Mouse (Mus musculus) spleen, embryonic (tissue): Measurements from ENCODE around the gene Fxr2.
"Not testable (repeated sequence)": the region's sequence is repeated elsewhere in the genome, so short reads cannot be mapped to it uniquely, and the experiment has no call there.

ENCODE experiments used
- CTCF ChIA-PET: fragments of 350-600 bp; sonication (Branson Sonifier 250); formaldehyde crosslinking; loops from one replicate; lab custom pipeline; 2022; lab: Charles Lee

The Fxr2 gene

DNA sequence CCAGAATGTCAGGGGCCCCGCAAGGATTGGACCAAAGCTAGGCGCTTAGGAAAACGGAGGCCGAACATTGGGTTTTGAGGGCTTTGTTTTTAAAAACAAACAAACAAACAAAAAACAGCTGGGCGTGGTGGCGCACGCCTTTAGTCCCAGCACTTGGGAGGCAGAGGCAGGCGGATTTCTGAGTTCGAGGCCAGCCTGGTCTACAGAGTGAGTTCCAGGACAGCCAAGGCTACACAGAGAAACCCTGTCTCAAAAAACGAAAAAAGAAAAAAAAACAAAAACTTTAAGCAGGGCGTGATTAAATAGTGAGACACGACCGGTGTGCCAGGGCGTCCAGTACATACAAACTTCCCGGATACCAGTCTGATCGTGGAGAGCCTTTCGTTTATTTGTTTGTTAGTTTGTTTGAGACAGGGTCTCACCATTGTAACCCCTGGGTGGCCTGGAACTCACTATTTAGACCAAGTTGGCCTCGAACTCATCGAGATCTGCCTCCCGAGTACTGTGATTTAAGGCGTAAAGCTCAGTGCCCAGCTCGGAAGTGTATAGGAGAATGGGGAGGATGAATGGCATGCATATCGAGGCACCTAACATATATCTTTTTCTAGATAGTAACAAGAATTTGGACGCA lies 49.5 kb downstream of the Fxr2 start:
- CTCF ChIA-PET, result interaction anchor here (0.5 to 1.0 kb wide), 3 partner anchors 41 to 114 kb away, joined by 3 to 6 read pairs (median 3); no protein-coding TSS in a partner anchor

- CTCF ChIA-PET, result interaction anchor here (0.5 to 1.1 kb wide), 3 partner anchors 41 to 154 kb away, joined by 3 to 6 read pairs (median 3); no protein-coding TSS in a partner anchor
Measured at GRCm38 (mm10) chr11:69682840-69683533, 50.2 kb downstream of the Fxr2 start.

DNA sequence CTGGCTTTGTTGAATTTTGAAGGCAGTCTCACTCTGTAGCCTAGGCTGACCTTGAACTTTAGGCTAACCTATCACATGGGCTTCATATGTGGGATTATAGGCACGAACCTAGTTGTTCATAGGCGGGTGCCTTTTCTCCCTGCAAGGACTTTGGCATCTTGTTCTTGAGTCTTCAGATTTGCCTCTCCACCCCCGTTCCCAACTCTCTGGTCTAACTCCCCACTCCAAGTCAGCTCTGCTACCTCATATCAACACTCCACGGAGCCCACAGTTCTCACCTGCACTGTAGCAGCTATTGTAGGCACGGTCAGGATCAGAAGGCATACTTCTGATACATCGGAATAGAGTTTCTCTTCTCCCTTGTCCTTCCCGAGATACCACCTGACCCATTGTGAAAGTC lies 50.8 kb downstream of the Fxr2 start:
- CTCF ChIA-PET, result interaction anchor here (1.0 to 1.1 kb wide), 2 partner anchors 51 to 153 kb away, joined by 3 read pairs; no protein-coding TSS in a partner anchor

GRCm38 (mm10) chr11:69684128-69684745 lies 51.4 kb downstream of the Fxr2 start:
- CTCF ChIA-PET, result no interaction called here

GRCm38 (mm10) chr11:69684936-69685335 lies 52.1 kb downstream of the Fxr2 start:
- CTCF ChIA-PET, result no interaction called here

DNA sequence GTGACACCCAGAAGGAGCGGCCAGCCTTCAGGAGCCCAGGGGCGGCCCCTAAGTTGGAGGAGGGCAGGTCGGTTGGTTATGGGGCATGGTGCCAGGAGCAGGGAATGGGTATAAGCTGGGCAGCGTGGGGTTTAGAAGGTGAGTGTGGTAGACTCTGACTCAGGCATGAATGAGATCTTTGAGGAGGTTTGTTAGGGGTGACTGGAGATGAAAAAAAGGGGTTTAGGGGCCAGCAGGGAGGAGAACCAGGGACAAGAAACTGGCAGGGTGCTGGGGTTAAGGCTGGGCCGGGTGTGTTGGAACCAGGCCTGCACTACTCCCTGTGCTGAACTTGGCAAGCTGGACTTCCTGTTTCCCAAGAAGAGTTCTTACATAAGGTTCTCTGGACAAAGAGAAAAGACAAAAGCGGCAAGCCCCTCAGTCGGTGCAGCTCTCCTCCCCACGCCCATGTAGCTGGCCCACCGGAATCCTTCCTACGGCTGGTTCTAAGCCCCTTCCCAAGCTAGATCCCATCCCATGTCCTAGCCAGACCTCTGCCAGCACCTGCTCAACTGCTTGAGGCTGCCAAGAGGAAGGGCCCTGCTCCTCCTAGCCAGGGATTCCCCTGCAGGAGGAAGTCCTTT lies 52.8 kb downstream of the Fxr2 start, which contains the start of gene Tnfsf13:
Gene Tnfsf13, minus strand, starts transcription at position 259 of the 623 bp plus-strand sequence.
- CTCF ChIA-PET, result interaction anchor here (0.5 kb wide), 1 partner anchor 27 kb away, joined by 3 read pairs; no protein-coding TSS in a partner anchor

DNA sequence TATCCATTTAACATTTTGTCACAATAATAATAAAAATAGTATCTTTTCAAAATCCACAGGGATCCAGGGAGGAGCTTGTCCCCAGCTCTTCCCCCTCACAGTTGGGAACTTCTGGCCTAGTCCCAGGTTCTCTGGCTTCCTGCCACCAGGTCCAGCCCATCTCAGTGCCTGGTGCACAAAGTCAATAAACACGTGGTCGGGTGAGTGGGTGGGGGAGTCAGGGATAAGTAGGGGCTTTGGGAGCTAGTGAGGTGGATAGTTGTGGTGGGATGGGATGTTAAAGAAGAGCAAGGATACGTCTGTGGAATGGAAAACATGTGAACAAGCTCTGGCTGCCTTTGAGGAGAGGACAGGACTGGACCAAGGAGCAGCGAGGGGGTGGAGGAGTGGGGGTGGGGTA lies 53.6 kb downstream of the Fxr2 start:
- CTCF ChIA-PET, result interaction anchor here (0.5 kb wide), 1 partner anchor 70 kb away, joined by 3 read pairs; no protein-coding TSS in a partner anchor

DNA sequence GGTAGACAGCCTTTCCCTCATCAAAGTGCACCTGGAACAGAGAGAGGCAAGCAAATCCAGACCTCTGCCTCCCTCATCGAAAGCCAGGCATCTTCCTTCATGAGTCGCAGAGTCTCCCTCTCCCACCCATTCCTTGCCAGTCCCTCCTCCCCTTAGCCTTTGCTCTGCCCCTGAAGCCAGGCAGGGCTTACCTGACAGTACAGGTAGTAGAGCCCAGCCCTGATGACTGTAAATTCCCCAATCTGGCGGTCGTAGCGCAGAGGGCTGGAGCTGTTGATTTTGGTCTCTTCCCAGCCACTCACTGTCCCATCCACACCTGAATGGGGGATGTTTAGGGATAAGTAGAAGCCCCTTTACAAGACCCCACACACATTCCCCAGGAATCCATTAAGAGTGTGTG lies 54.3 kb downstream of the Fxr2 start:
- CTCF ChIA-PET, result no interaction called here

- CTCF ChIA-PET, result no interaction called here
Measured at GRCm38 (mm10) chr11:69689891-69690290, 57.1 kb downstream of the Fxr2 start.

- CTCF ChIA-PET, result interaction anchor here (0.6 kb wide), 1 partner anchor 320 kb away, joined by 3 read pairs; no protein-coding TSS in a partner anchor
Measured at GRCm38 (mm10) chr11:69692196-69692811, 59.5 kb downstream of the Fxr2 start.

DNA sequence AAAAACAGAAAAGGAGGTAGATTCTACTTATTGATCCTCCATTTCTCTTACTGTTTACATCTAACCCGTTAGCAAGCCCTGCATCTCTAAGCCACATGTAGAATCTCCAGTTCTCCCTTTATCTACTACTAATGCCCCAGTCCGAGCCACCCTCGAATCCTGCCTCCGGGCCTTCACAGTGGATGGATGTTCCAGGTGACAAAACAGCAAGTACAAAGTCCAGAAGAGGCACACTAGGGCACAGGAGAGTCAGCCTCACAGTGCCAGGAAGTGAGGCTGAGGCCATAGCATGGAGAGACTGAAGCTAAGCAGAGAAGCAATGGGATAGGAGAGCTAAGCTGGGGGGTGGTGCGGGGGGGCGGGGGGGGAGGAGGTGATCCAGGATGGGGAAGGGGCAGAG lies 60.1 kb downstream of the Fxr2 start:
- CTCF ChIA-PET, result no interaction called here

DNA sequence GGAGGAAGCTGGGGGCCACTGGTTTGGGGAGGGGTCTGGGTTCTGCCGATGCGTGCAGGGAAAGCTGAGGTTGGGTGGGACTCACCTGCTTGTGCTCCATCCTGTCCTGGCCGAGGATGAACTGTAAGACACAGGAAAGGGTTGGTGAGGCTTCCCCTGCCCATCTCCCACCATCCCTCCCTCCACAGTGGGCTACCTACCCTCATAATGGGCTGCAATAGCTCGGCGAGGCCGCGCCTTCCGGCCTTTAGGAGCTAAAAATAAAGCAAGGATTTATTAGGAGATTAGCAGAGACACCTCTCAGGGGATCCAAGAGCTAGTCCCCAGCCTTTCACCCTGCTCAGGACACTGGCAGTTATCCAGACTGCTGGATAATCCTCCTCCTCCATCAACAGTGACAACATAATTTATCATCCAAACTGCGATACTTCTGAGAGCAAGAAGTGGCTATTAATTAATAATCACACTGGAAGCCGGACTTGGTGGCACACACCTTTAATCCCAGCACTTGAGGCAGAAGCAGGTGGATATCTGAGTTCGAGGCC lies 60.7 kb downstream of the Fxr2 start:
- CTCF ChIA-PET, result no interaction called here

DNA sequence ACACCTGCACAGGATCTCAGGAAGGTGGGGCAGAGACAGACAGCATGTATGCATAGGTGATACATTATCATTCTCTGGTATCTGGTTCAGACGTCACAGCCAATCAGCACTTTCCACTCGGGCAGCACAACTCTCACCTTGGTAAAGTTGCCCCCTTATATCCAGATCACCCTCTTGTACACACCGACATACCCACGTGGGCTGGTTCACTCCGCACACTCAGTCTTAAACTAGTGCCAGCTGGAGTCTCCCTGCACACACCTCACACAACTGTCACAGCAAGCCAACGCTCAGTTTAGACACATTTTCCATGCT lies 62.2 kb downstream of the Fxr2 start:
- CTCF ChIA-PET, result no interaction called here

- CTCF ChIA-PET, result no interaction called here
Measured at GRCm38 (mm10) chr11:69695361-69696181, 62.8 kb downstream of the Fxr2 start, which contains the start of the genes Tnfsf12 and Tnfsfm13. Gene Tnfsf12, minus strand, starts transcription at chr11:69695849. Gene Tnfsfm13, minus strand, starts transcription at chr11:69696098.

DNA sequence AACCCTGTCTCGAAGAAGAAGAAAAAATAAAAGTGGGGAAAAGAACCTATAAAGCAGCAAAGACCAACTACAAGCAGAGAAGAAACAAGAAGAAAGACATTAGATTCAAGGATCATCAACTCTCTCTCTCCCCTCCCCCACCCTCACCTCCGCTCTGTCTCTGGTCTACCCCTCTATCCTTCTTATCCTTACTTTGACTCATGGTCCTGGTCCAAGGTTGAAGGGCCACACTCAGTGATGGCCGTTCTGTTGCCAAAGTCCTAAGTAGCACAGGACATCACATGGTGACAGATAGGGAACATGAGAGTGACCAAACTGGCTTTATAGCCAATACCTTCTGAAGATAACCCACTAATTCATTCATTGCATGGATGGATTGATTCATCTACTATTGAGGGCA lies 64.6 kb downstream of the Fxr2 start:
- CTCF ChIA-PET, result no interaction called here

- CTCF ChIA-PET, result interaction anchor here (0.5 kb wide), 1 partner anchor 808 kb away, joined by 3 read pairs; no protein-coding TSS in a partner anchor
Measured at GRCm38 (mm10) chr11:69698574-69698973, 65.8 kb downstream of the Fxr2 start.

GRCm38 (mm10) chr11:69699595-69699994 lies 66.8 kb downstream of the Fxr2 start:
- CTCF ChIA-PET, result no interaction called here

- CTCF ChIA-PET, result not testable (repeated sequence)
Measured at GRCm38 (mm10) chr11:69702886-69703285, 70.1 kb downstream of the Fxr2 start.
